Mouse (Mus musculus) small intestine, adult 2 months (tissue): ENCODE measurements around the gene Itga5. TPM values are rescaled to one million over a fixed set of nuclear protein-coding genes. Genes with fewer than 3 reads are reported as not detected.

Source experiments
- H3K27ac ChIP-seq: fragments of 200-500 bp; 2 replicates; pipeline ENCODE4 v1.5.1; 2012; ENCODE audit warnings: low read depth, low read length, control low read depth, inconsistent platforms; ENCODE audit not compliant: insufficient read depth
- H3K27me3 ChIP-seq: fragments of 200-500 bp; 2 replicates; pipeline ENCODE4 v1.6.1; 2012; ENCODE audit warnings: mild to moderate bottlenecking, moderate library complexity, low read length, inconsistent platforms; ENCODE audit not compliant: control insufficient read depth, insufficient read depth
- H3K36me3 ChIP-seq: fragments of 200-500 bp; 2 replicates; pipeline ENCODE4 v1.6.1; 2012; ENCODE audit warnings: mild to moderate bottlenecking, low read length, control low read depth, inconsistent platforms; ENCODE audit not compliant: control insufficient read depth, insufficient read depth
- H3K4me1 ChIP-seq: fragments of 200-500 bp; 2 replicates; pipeline ENCODE4 v1.6.1; 2012; ENCODE audit warnings: low read length, inconsistent platforms, mixed read lengths; ENCODE audit not compliant: control insufficient read depth, insufficient read depth, insufficient read length
- H3K4me3 ChIP-seq: fragments of 200-500 bp; 2 replicates; pipeline ENCODE4 v1.5.1; 2012; ENCODE audit warnings: low read depth, mild to moderate bottlenecking, control low read depth, inconsistent platforms, low read length, moderate library complexity
- CTCF ChIP-seq: fragments of 200-500 bp; IDR thresholded peaks from 2 replicates; pipeline ENCODE4 v1.5.1; 2012; ENCODE audit warnings: low read depth, mild to moderate bottlenecking, control low read depth, inconsistent platforms, low read length, moderate library complexity, mixed read lengths; ENCODE audit not compliant: insufficient replicate concordance, insufficient read length; ENCODE audit errors: extremely low read depth
- POLR2A ChIP-seq: fragments of 200-500 bp; IDR thresholded peaks from 2 replicates; pipeline ENCODE4 v1.6.1; 2012; ENCODE audit warnings: low read depth, mild to moderate bottlenecking, control low read depth, inconsistent platforms, low read length, moderate library complexity
- WGBS: fragments of 180-500 bp; shearing (Covaris S2); methylation state at CpG from one replicate; pipeline ENCODE4 v1.1.7; 2018; 5-methylcytosine and 5-hydroxymethylcytosine counted together
- polyA plus RNA-seq: library from polyadenylated mRNA; depleted of rRNA; stranded (reverse); fragments of >200 nt; gene quantifications from 2 replicates; pipeline ENCODE4 v1.2.3, GENCODE M21; 2012

The Itga5 gene
- polyA plus RNA-seq, 1 experiment: 8.8 TPM

DNA sequence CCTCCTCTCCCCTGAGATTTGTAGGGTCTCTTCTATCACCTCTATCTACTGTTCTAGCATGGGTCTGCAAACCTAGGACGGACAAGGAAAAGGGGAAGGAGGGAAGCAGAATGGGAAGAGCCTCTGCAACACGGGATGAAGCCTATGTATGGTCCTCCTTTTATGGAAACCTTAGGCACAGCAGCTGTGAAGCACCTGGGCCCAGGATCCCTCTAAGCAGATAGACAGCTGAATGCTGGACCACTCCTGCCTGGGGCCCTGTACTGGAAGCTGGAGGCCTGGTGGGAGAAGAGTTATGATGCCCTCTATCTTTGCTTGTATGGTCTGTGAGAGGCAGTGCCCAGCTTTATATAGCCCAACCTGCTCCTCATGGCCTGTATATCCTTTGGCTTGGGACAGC, 66.0 kb downstream of the Itga5 start:
- H3K36me3 ChIP-seq: peaks cover 34% of the 10 kb centered on the region
- 54% methylated on average over 2 of the region's 2 CpGs for WGBS
- H3K4me1 ChIP-seq: no peaks in the 10 kb centered on the region; the same call in 1 of the 2 replicates
- H3K27ac ChIP-seq: no peak overlapping the region
- no peaks in the 10 kb centered on the region for H3K27me3 ChIP-seq
- no peak overlapping the region for H3K4me3 ChIP-seq
- TF ChIP-seq POLR2A (no peak), CTCF (no peak)

DNA sequence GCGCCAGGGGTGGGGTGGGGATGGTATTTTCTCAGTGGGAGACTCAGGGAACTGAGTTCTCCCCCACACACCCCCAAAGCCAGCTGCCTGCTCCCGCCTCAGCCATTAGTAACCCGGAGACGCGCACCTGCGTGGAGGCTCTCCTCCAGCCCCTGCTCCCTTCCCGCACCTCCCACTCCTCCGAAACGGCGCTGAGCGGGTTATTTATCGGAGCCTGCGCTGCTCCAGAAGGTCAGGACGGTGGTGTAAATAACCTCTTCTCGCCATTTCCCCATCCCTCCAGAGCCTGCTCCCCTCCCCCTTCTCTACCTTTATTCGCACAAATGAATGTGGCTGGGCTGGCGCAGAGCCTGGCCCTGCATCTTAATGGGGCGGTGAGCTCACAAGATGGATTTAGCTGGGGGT, 66.5 kb downstream of the Itga5 start:
- Histone ChIP-seq H3K27ac (no peak overlapping the region), H3K27me3 (no peaks in the 10 kb centered on the region), H3K4me1 (no peaks in the 10 kb centered on the region; the same call in 1 of the 2 replicates), H3K36me3 (peaks cover 36% of the 10 kb centered on the region), H3K4me3 (no peak overlapping the region)
- WGBS: 77% methylated on average over 18 of the region's 18 CpGs
- TF ChIP-seq CTCF (no peak), POLR2A (no peak)

DNA sequence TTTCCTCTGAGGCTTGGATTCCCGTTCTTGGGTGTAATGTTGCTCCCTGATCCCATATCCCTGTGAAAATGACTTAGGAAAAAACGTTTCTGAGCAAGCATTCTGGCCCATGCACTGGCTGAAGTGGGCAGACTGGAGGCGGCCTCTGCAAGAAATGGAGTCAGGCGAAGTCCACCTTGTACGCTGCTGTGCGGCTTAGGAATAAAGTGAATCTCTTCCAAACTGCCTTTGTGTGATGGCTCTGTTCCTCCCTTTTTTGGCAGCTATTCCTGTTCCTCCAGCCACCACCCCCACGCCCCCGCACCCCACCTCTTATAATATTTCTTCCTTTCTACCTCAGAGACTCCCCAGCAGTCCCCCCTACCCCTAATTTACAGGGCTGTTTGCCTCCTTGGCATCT, 66.9 kb downstream of the Itga5 start:
- Histone ChIP-seq H3K27me3 (no peaks in the 10 kb centered on the region), H3K27ac (no peak overlapping the region), H3K36me3 (peaks cover 38% of the 10 kb centered on the region), H3K4me1 (no peaks in the 10 kb centered on the region; the same call in 1 of the 2 replicates), H3K4me3 (no peak overlapping the region)
- 79% methylated on average over 8 of the region's 8 CpGs for WGBS
- TF ChIP-seq CTCF (no peak), POLR2A (no peak)

DNA sequence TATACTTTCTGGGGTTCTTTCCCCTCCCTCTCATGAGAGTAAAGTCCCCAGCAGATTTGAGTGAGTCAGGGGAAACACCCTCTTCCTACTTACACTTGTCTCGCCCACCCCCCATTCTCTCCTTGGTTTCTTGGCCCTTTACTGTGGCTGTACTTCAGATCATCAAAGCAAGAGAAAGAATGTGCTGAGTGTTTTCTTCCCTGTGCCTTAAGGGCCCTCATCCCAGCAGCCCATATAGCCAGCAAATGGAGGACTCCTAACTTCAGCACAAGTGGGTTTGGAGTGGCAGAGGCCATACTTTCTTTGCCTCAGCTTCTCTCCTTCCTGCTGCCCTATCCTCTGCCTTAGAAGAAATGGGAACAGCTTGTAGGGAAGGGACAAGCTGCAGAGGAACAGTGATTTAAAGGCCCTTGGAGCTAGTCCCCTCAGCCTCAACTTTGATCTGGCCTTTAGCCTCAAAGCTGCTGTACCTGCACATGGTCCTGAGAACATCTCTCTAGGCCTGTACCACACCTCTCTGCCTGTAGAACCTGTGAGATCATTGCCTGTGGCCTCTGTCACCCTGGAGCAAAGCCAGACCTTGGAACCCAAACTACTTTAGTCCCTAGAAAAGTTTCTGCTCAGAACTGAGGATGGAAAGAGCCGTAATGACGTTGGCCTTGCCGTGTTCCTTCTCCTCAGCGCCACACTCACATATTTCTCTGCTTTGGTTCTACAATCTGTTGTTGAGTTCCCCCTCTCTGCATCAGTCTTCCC, 67.5 kb downstream of the Itga5 start:
- H3K4me3 ChIP-seq: no peak overlapping the region
- TF ChIP-seq POLR2A (no peak), CTCF (no peak)
- no peaks in the 10 kb centered on the region for H3K27me3 ChIP-seq
- no peaks in the 10 kb centered on the region; the same call in 1 of the 2 replicates for H3K4me1 ChIP-seq
- H3K36me3 ChIP-seq: peaks cover 41% of the 10 kb centered on the region
- H3K27ac ChIP-seq: no peak overlapping the region; the same call in 1 of the 2 replicates
- WGBS: 84% methylated on average over 5 of the region's 5 CpGs

DNA sequence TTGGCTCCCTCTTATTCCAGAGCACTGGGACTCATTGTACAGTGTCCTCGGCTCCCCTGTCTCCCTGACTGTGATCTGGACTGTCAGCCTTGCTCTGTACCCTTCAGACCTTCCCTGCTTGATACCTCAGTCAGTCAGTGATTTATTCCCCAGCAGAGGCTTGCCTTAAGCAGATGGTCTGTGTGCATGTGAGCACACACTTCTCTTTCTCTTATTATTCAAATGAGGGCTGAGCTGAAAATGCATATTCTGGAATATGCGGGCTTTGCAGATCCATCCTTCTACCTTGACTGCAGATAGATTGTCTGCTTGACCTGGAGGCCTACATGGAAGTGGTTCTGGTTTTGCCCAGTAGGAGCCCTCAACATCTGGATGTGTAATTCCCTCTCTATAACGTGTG, 68.5 kb downstream of the Itga5 start:
- H3K27me3 ChIP-seq: no peaks in the 10 kb centered on the region
- H3K36me3 ChIP-seq: peaks cover 49% of the 10 kb centered on the region
- 86% methylated on average over 3 of the region's 3 CpGs for WGBS
- H3K4me3 ChIP-seq: no peak overlapping the region
- H3K4me1 ChIP-seq: no peaks in the 10 kb centered on the region
- no peak for TF ChIP-seq CTCF
- no peak for TF ChIP-seq POLR2A
- H3K27ac ChIP-seq: no peak overlapping the region

DNA sequence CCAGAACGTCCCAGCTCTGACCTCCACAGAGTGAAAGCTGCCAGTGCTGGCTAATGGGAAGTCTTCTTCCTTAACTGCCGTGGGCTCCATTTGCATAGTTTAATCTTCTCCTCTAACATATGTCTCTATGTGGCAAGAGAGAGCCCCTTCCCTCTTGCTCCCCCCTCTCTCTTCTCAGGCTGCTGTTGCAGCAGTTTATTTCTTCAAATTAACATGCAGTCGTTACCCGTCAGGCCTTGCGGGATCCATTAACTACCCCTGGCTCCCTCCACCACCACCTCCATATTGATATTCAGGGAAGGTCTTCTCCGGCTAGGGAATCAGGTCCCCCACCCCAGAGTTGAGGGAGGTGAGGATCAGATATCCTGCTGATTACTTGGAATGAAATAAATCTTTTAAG, 69.2 kb downstream of the Itga5 start:
- H3K27me3 ChIP-seq: no peaks in the 10 kb centered on the region
- peaks cover 54% of the 10 kb centered on the region for H3K36me3 ChIP-seq
- H3K4me3 ChIP-seq: no peak overlapping the region
- H3K4me1 ChIP-seq: no peaks in the 10 kb centered on the region
- WGBS: 88% methylated on average over 6 of the region's 6 CpGs
- TF ChIP-seq CTCF (no peak), POLR2A (no peak)
- H3K27ac ChIP-seq: no peak overlapping the region

DNA sequence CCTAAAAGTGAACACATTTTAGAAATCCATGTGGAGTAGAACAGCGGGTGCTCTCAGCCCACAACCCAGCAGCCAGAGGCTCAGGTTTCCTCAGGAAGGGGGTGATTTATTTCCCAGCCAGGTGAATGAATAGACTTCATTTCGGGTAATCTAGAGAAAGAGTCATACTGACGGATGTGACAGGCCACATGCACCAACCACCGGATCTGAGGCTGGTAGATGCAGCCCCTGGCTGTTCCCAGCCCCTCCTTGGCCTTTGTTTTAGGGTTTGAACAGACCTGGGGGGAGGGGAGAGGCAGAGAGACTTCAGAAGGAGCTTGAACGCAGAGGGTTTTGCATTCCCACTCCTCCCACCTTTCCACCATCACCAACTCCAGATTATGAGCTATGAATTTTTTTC, 70.7 kb downstream of the Itga5 start:
- H3K36me3 ChIP-seq: peaks cover 67% of the 10 kb centered on the region
- WGBS: 55% methylated on average over 5 of the region's 5 CpGs
- no peak overlapping the region for H3K4me3 ChIP-seq
- no peaks in the 10 kb centered on the region for H3K4me1 ChIP-seq
- no peaks in the 10 kb centered on the region for H3K27me3 ChIP-seq
- TF ChIP-seq POLR2A: no peak
- TF ChIP-seq CTCF: no peak
- no peak overlapping the region for H3K27ac ChIP-seq
